Mouse (Mus musculus) forebrain, postnatal 0 days (tissue): ENCODE measurements around the gene Akap5. TPM values are rescaled to one million over a fixed set of nuclear protein-coding genes. Genes with fewer than 3 reads are reported as not detected.

Experiments
- ATAC-seq: fragments of 200-750 bp; cut with Nextera tagmentation; 2 replicates; pipeline ENCODE4 v1.8.0; 2017; ENCODE audit warnings: mild to moderate bottlenecking, moderate library complexity
- DNase-seq: peaks from one replicate; pipeline ENCODE4 v3.0.0-alpha.2; 2015
- H3K27ac ChIP-seq: fragments of 300-500 bp; sonication (generic); 2 replicates; pipeline ENCODE4 v1.5.1; 2014; ENCODE audit warnings: low read depth, mild to moderate bottlenecking, antibody characterized with exemption, low read length, moderate library complexity, mixed read lengths
- H3K27me3 ChIP-seq: fragments of 300-500 bp; sonication (generic); 2 replicates; pipeline ENCODE4 v1.6.1; 2014; ENCODE audit warnings: mild to moderate bottlenecking, low read length, mixed read lengths; ENCODE audit not compliant: insufficient read depth
- H3K36me3 ChIP-seq: fragments of 300-500 bp; sonication (generic); 2 replicates; pipeline ENCODE4 v1.6.1; 2014; ENCODE audit warnings: mild to moderate bottlenecking, moderate library complexity; ENCODE audit not compliant: insufficient read depth
- H3K4me1 ChIP-seq: fragments of 300-500 bp; sonication (generic); 2 replicates; pipeline ENCODE4 v1.6.1; 2014; ENCODE audit warnings: antibody characterized with exemption; ENCODE audit not compliant: insufficient read depth
- H3K4me2 ChIP-seq: fragments of 300-500 bp; sonication (generic); 2 replicates; pipeline ENCODE4 v1.6.1; 2014; ENCODE audit warnings: low read depth, mild to moderate bottlenecking, moderate library complexity
- H3K4me3 ChIP-seq: fragments of 300-500 bp; sonication (generic); 2 replicates; pipeline ENCODE4 v1.5.1; 2014; ENCODE audit warnings: low read depth, low read length, mixed read lengths
- H3K9ac ChIP-seq: fragments of 300-500 bp; sonication (generic); 2 replicates; pipeline ENCODE4 v1.6.1; 2014; ENCODE audit warnings: mild to moderate bottlenecking
- H3K9me3 ChIP-seq: fragments of 300-500 bp; sonication (generic); 2 replicates; pipeline ENCODE4 v1.6.1; 2016; ENCODE audit warnings: low read length
- CTCF ChIP-seq: sonication (generic); IDR thresholded peaks from 2 replicates; pipeline ENCODE4 v1.5.1; 2016; ENCODE audit warnings: antibody characterized with exemption, control low read depth, low read depth
- whole genome bisulfite sequencing: fragments of 180-500 bp; shearing (Covaris S2); extraction: QIAGEN DNeasy Blood & Tissue Kit; methylation state at CpG from one replicate; pipeline ENCODE4 v1.1.7; 2014; 5-methylcytosine and 5-hydroxymethylcytosine counted together
- polyA plus RNA-seq: library from polyadenylated mRNA; unstranded; fragments of >200 nt; fragmentation: Nextera tagmentation; extraction: Ambion mirVana; gene quantifications from 2 replicates; pipeline ENCODE4 v1.2.1, GENCODE M21; 2015
- total RNA-seq: library from RNA; depleted of rRNA; stranded (reverse); fragments of >200 nt; gene quantifications from 2 replicates; pipeline ENCODE4 v1.2.3, GENCODE M21; 2014

Akap5 gene
- total and polyA plus RNA-seq, 2 experiments from 2014 or later: 11.0 to 24.7 TPM

DNA sequence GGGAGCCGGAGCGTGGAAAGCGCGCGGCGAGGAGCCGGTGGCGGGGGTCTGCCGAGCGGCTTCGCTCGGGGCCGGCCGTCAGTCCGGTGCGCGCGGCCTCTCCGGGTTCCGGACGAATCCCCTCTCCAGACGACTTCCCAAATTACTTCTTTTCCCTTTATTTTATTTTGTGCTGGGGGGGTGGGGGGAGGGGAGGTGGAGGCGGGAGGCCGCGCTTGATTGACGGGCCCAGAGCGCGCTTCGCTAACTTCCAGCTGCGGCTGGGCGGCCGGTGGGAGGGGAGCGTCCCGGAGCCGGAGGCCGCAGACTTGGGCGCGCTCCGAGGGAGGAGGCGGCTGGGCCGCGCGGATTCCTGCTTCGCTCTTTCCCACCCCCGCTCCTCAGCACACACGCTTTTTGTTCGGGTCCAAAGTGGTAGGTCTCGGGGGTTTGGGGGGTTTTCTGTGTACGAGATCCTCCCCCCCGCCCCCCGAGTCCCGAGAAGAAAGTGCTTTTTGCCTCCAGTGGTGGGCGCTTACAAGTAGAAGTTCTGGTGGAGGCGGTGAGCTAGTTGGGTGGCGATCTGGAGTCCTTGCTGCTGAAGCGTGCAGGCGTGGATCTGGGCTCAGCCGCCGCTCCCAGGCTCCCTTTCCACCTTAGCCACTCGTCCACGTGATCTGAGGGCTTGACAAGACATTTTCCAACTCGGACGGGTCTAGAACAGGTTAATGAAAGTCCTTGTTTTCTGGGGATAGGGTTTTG, 46.3 kb downstream of the Akap5 start:
- Histone ChIP-seq H3K4me2 (peak overlapping the region; percentile 92), H3K27me3 (no peaks in the 10 kb centered on the region), H3K27ac (peak overlapping the region; percentile 99), H3K9ac (peak overlapping the region; percentile 100), H3K36me3 (no peaks in the 10 kb centered on the region), H3K4me3 (peak overlapping the region; percentile 95), H3K9me3 (no peaks in the 10 kb centered on the region), H3K4me1 (peaks cover 16% of the 10 kb centered on the region)
- DNase-seq (peak; percentile 57), ATAC-seq (no peak)
- TF ChIP-seq CTCF: peak; percentile 37
- 3% methylated on average over 63 of the region's 63 CpGs for WGBS

DNA sequence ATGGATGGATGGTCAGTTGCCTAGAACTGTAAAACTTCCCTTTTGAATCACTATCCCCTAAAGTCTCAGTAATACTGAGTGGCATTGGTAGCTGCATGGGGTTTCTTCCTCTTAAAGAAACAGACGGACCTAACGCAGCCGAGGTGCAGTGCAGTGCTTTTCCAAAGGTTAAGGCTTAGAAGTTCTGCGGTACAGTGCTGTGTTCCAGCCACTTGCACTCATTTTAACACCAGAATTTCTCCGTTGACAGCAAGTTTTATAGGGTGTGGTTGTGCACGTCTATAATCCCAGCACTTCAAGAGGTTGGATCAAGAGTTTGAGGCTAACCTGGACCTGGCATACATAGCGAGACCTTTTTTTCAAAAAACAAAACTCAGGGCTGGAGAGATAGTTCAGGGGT, 47.4 kb downstream of the Akap5 start:
- Histone ChIP-seq H3K4me1 (peaks cover 15% of the 10 kb centered on the region), H3K9me3 (no peaks in the 10 kb centered on the region), H3K4me3 (no peak overlapping the region), H3K36me3 (no peaks in the 10 kb centered on the region), H3K27ac (no peak overlapping the region), H3K27me3 (no peaks in the 10 kb centered on the region), H3K9ac (peak overlapping the region; percentile 100), H3K4me2 (peak overlapping the region; percentile 92)
- ATAC-seq (no peak), DNase-seq (no peak)
- TF ChIP-seq CTCF: no peak
- WGBS: 48% methylated on average over 7 of the region's 7 CpGs

DNA sequence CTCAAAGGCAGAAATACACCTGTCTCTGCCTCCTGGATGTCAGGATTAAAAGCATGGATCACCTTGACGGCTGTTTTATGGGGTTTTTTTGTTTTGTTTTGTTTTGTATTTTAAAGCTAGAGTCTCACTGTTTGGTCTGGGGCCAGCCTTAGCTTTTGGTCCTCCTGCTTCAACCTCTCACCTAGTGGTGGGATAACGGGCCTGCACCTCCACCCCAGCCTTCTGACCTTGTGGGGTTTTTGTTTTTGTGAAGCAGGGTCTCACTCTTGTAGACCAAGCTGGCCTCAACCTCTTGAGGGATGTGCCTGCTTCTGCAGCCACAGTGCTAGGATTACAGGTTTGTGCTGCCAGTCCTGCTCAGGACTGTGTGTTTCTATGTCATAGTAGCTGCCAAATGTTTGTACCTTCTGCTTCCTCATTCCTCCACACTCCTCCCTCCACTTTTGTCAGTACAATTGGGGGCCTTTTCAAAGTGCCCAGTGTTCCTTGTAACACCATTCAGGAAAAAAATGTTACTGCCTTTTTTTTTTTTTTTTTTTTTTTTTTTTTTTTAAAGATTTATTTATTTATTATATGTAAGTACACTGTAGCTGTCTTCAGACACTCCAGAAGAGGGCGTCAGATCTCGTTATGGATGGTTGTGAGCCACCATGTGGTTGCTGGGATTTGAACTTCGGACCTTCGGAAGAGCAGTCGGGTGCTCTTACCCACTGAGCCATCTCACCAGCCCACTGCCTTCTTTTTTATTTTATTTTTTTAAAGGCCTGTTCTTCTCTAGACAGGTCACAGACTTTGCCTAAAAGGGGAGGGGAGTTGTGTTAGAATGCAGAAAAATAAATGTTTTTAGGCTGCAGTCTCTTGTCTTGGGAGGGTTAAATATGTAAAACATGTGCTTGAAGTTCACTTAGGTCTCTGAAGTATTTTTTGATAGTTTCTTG, 48.5 kb downstream of the Akap5 start:
- no peaks in the 10 kb centered on the region for H3K36me3 ChIP-seq
- TF ChIP-seq CTCF: no peak
- no peaks in the 10 kb centered on the region for H3K9me3 ChIP-seq
- no peak for ATAC-seq
- no peak overlapping the region for H3K4me3 ChIP-seq
- H3K4me1 ChIP-seq: peaks cover 4% of the 10 kb centered on the region
- no peaks in the 10 kb centered on the region for H3K27me3 ChIP-seq
- WGBS: 81% methylated on average over 5 of the region's 7 CpGs
- no peak for DNase-seq
- no peak overlapping the region for H3K27ac ChIP-seq
- no peak overlapping the region for H3K4me2 ChIP-seq
- H3K9ac ChIP-seq: no peak overlapping the region

DNA sequence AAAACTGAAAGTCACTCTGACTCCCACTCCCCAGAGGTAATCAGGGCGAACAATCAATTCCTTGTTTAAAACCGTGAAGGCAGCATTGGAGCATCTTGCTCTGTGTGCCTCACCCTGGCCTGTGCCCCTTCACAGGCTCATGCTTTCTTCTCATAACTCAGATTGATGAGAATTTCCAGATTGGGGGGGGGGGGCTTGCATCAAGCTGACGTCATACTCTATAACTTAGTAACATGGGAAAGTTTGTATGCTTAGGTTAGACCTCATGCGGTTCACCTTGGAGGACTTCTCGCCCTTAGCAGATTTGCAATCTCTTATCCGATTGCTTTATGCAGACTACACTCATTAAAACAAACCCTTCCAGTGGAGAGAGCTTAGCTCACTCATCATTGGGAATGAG, 49.3 kb downstream of the Akap5 start:
- H3K9ac ChIP-seq: no peak overlapping the region
- 76% methylated on average over 6 of the region's 6 CpGs for WGBS
- no peak overlapping the region for H3K27ac ChIP-seq
- no peaks in the 10 kb centered on the region for H3K4me1 ChIP-seq
- DNase-seq (no peak), ATAC-seq (no peak)
- H3K36me3 ChIP-seq: no peaks in the 10 kb centered on the region
- H3K27me3 ChIP-seq: no peaks in the 10 kb centered on the region
- TF ChIP-seq CTCF: no peak
- H3K4me2 ChIP-seq: no peak overlapping the region
- no peak overlapping the region for H3K4me3 ChIP-seq
- H3K9me3 ChIP-seq: no peaks in the 10 kb centered on the region

DNA sequence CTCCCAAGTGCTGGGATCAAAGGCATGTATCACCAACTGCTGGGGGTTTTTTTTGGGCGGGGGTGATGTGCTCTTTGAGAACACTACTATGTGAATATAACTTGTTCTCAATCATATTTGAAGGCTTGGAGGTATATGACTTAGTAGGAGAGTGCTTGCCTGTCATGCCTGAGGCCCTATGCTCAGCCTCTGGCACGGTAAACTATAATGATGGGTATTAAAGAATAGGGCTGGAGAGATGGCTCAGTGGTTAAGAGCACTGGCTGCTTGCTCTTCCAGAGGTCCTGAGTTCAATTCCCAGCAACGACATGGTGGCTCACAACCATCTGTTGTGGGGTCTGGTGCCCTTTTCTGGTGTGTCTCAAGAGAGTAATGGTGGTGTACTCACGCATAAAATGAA, 50.2 kb downstream of the Akap5 start:
- H3K9me3 ChIP-seq: no peaks in the 10 kb centered on the region
- no peak overlapping the region for H3K27ac ChIP-seq
- DNase-seq (no peak), ATAC-seq (no peak)
- no peak for TF ChIP-seq CTCF
- no peaks in the 10 kb centered on the region for H3K27me3 ChIP-seq
- H3K4me3 ChIP-seq: no peak overlapping the region
- no peaks in the 10 kb centered on the region for H3K4me1 ChIP-seq
- WGBS: 83% methylated on average over 4 of the region's 4 CpGs
- no peaks in the 10 kb centered on the region for H3K36me3 ChIP-seq
- H3K4me2 ChIP-seq: no peak overlapping the region
- no peak overlapping the region for H3K9ac ChIP-seq

DNA sequence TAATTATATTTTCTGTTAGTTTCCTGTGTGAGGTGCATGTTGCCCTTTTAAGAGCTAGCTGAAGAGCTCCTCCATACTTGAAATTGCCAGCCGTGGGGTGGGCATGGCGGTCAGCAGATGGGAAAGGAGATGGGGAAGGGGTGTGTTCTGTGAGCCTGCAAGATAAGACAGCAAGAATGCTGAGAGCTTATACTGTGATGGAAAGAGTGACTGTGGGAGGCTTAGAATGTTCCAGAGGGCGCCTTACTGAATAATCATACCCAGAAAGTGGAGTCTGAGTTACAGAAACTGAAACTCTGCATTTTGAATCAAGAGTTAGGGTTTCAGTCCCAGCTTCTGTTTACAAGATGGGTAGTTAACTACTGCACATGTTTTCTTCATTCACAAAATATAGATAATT, 50.8 kb downstream of the Akap5 start:
- no peak overlapping the region for H3K4me2 ChIP-seq
- H3K27ac ChIP-seq: no peak overlapping the region
- ATAC-seq (no peak), DNase-seq (no peak)
- no peaks in the 10 kb centered on the region for H3K4me1 ChIP-seq
- no peak for TF ChIP-seq CTCF
- no peaks in the 10 kb centered on the region for H3K9me3 ChIP-seq
- WGBS: 89% methylated on average over 3 of the region's 3 CpGs
- no peak overlapping the region for H3K9ac ChIP-seq
- no peaks in the 10 kb centered on the region for H3K36me3 ChIP-seq
- H3K27me3 ChIP-seq: no peaks in the 10 kb centered on the region
- H3K4me3 ChIP-seq: no peak overlapping the region

DNA sequence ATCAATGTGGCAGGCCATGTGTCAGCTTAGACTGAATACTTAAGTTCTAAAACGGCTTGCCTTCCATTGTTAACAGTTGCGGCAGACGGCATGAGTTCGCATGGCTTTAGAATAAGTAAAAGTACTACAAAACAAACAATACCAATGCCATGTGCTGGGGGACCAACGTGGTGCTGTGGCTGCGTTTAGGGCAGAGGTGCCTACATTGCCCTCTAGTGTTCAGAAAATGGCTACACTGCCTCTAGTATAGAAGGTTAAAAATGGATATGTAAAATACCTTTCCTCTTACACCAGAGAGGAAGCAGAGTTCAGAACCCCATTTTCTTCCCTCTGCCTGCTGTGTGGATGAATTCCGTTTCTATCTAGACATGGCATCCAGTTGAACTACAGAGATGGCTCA, 52.0 kb downstream of the Akap5 start:
- peak; percentile 36 for DNase-seq
- 30% methylated on average over 7 of the region's 7 CpGs for WGBS

More for the DNA sequence above, 52.0 kb downstream of the Akap5 start:
- Histone ChIP-seq H3K9ac (no peak overlapping the region), H3K4me3 (no peak overlapping the region), H3K27me3 (no peaks in the 10 kb centered on the region), H3K4me2 (no peak overlapping the region), H3K36me3 (no peaks in the 10 kb centered on the region), H3K4me1 (no peaks in the 10 kb centered on the region), H3K9me3 (no peaks in the 10 kb centered on the region), H3K27ac (no peak overlapping the region)
- TF ChIP-seq CTCF: peak; percentile 63
- peak; percentile 59 for ATAC-seq
